In genomic region chr2:39140586-39141455, GRCm38 (mm10) we compare ENCODE assay signal across 11 mouse cellular contexts. TPM values are rescaled to one million over a fixed set of nuclear protein-coding genes. Genes with fewer than 3 reads are reported as not detected.
DNase-seq lines count a peak whose midpoint lies in the region; ATAC-seq and TF ChIP-seq lines count a peak whose summit lies in the region.
"Had no signal": no experiment of that assay in that cellular context is flagged by ENCODE, and none has a peak within 500 bp of the region (broad histone marks: within the 10 kb centered on the region; RNA-seq: fewer than 3 reads in every experiment).

No protein-coding gene starts in this region.

- H3K4me3 ChIP-seq in heart, adult 2 months: 0 out of 2 replicates have a peak overlapping the region, but pooled peaks have one; percentile 5
- H3K4me3 ChIP-seq in heart, embryonic 12.5 days: no peak overlapping the region
- no peak overlapping the region for H3K4me3 ChIP-seq in cortical plate, adult 2 months (ENCODE audit: insufficient read depth, low read length)
- H3K4me3 ChIP-seq: hindbrain, embryonic 15.5 days had no signal

- DNase-seq in heart, adult 2 months: peak in 1 of 2 experiments; percentile 37
- DNase-seq in urinary bladder, postnatal 36 days (ENCODE audit: low spot score in 2 of 2): peak; percentile 9 to 43
- DNase-seq in urinary bladder, postnatal 4 days (ENCODE audit: low spot score in 2 of 2): no peak
- DNase-seq in telencephalon, adult 2 months (ENCODE audit: low read depth, low spot score): peak; percentile 51
- no peak for DNase-seq in MN1 (ENCODE audit: low spot score)
- DNase-seq in layer of hippocampus, adult 9-10 months (ENCODE audit: low spot score): no peak

- intact Hi-C loops in heart, adult 2 months (cut with DNase I): no loop called here

- no peak for TF ChIP-seq EP300 in heart, adult 2 months (IDR thresholded peaks at IDR 0.05; ENCODE audit: insufficient read depth, low read depth, low read length)

- H3K27ac ChIP-seq in heart, adult 2 months: peak overlapping the region; percentile 16
- H3K27ac ChIP-seq in heart, embryonic 12.5 days (ENCODE audit: poor library complexity, severe bottlenecking): no peak overlapping the region
- H3K27ac ChIP-seq in cortical plate, adult 2 months (ENCODE audit: insufficient read depth, low read length): peak overlapping the region; percentile 4; the same call in 1 of the 2 replicates
- H3K27ac ChIP-seq: hindbrain, embryonic 15.5 days had no signal

- no peak for TF ChIP-seq CTCF in heart, adult 2 months (IDR thresholded peaks at IDR 0.05)
- no peak for TF ChIP-seq CTCF in cortical plate, adult 2 months (IDR thresholded peaks at IDR 0.05; ENCODE audit: extremely low read depth, insufficient read depth, low read length)

- no peaks in the 10 kb centered on the region for H3K79me2 ChIP-seq in heart, adult 2 months (replicated peaks; ENCODE audit: control insufficient read depth, insufficient read depth, low read length)

- no peak for TF ChIP-seq POLR2A in heart, adult 2 months (IDR thresholded peaks at IDR 0.05; ENCODE audit: insufficient read depth, low read depth, low read length)
- TF ChIP-seq POLR2A in cortical plate, adult 2 months (IDR thresholded peaks at IDR 0.05; ENCODE audit: extremely low read depth, insufficient read depth, low read length): no peak

- no peak for ATAC-seq in heart, embryonic 12.5 days (ENCODE audit: insufficient number of reproducible peaks, low FRiP score)
- ATAC-seq: CD4-positive, CD25-positive, alpha-beta regulatory T cell, adult 4 months; forebrain, embryonic 16.5 days had no signal

- no peaks in the 10 kb centered on the region for H3K4me1 ChIP-seq in heart, adult 2 months (ENCODE audit: control insufficient read depth, insufficient read depth, low read length)
- H3K4me1 ChIP-seq in heart, embryonic 12.5 days (replicated peaks): no peaks in the 10 kb centered on the region
- peaks cover 5% of the 10 kb centered on the region for H3K4me1 ChIP-seq in cortical plate, adult 2 months (ENCODE audit: control insufficient read depth, insufficient read depth, low read length)
- H3K4me1 ChIP-seq: hindbrain, embryonic 15.5 days had no signal

- no peak overlapping the region for H3K9ac ChIP-seq in heart, adult 2 months (ENCODE audit: low read depth, low read length)
- H3K9ac ChIP-seq in heart, embryonic 12.5 days: no peak overlapping the region
- H3K9ac ChIP-seq: hindbrain, embryonic 15.5 days had no signal

- H3K27me3 ChIP-seq in heart, adult 2 months (ENCODE audit: control insufficient read depth, insufficient read depth, low read length): no peaks in the 10 kb centered on the region
- H3K27me3 ChIP-seq in heart, embryonic 12.5 days (replicated peaks): no peaks in the 10 kb centered on the region
- H3K27me3 ChIP-seq: hindbrain, embryonic 15.5 days had no signal

- H3K4me2 ChIP-seq in heart, embryonic 12.5 days: no peak overlapping the region
- H3K4me2 ChIP-seq: hindbrain, embryonic 15.5 days had no signal

- WGBS in heart, adult 2 months: 72% methylated on average over 7 of the region's 7 CpGs
- 87% methylated on average over 7 of the region's 7 CpGs for WGBS in heart, embryonic 12.5 days

- no peaks in the 10 kb centered on the region for H3K9me3 ChIP-seq in heart, embryonic 12.5 days (replicated peaks)
- H3K9me3 ChIP-seq: hindbrain, embryonic 15.5 days had no signal

- H3K36me3 ChIP-seq in heart, adult 2 months (ENCODE audit: control insufficient read depth, insufficient read depth, low read length): no peaks in the 10 kb centered on the region
- no peaks in the 10 kb centered on the region for H3K36me3 ChIP-seq in heart, embryonic 12.5 days
- H3K36me3 ChIP-seq: hindbrain, embryonic 15.5 days had no signal

RNA-seq across cellular contexts. Expression of gene Scai, which starts 49.7 kb away (rescaled TPM):
- 1 to 10 TPM; 2.9 to 4.1 TPM for total RNA-seq in heart, adult 2 months (2021)
- 1.4 and 2.4 TPM in 2 replicates for polyA plus RNA-seq in heart, adult 2 months (2012; rRNA removed)
- polyA plus RNA-seq in heart, embryonic 12.5 days (2016; fragmentation: Nextera tagmentation; extraction: Ambion mirVana): 6.2 and 7.6 TPM in 2 replicates
- 12.2 and 14.2 TPM in 2 replicates for polyA plus RNA-seq in cortical plate, adult 2 months (2012; rRNA removed)

Comparison
In these comparisons a context has a peak if more than half of its experiments do, and no peak if none do; other contexts are left out.
1. DNase-seq: peak in urinary bladder, postnatal 36 days (2 of 2) and telencephalon, adult 2 months (single experiment); none in urinary bladder, postnatal 4 days (0 of 2), MN1 (single experiment) and layer of hippocampus, adult 9-10 months (single experiment).